Comparison of ENCODE assay signal across 14 mouse cellular contexts in the genomic region with DNA sequence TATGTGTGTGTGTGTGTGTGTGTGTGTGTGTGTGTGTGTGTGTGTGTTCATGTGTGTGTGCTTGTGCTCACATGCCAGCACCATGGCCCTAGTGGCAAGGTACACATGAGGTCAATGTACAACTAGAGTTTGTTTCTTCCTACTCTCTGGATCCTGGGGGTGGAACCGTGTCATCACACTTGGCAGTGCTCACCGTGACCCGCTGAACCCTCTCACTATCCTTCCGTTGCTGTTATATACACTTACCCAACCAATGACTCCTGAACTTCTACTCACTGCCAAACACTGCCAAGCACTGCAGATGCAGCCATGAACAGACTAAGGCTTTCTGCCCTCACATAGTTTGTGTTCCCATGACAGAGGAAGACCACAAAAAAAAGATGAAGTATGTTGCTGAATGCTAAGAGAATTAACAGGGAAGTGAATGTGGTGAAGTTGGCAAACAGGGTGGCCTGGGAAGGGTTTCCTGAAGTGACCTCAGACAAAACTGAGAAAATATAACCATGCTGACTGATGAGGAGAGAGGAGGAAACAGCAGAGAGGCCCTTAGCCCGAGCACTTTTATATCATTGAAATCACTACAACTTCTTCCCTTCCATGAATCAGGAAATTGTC. TPM values are rescaled to one million over a fixed set of nuclear protein-coding genes. Genes with fewer than 3 reads are reported as not detected.
DNase-seq lines count a peak whose midpoint lies in the region; ATAC-seq and TF ChIP-seq lines count a peak whose summit lies in the region.
"Had no signal": no experiment of that assay in that cellular context is flagged by ENCODE, and none has a peak within 500 bp of the region (broad histone marks: within the 10 kb centered on the region; RNA-seq: fewer than 3 reads in every experiment).

No protein-coding gene starts in this region.

- H3K9ac ChIP-seq in lung, embryonic 14.5 days = no peak overlapping the region
- H3K9ac ChIP-seq: midbrain, embryonic 12.5 days; neural tube, embryonic 13.5 days had no signal

- peak; percentile 24; the same call in 1 of the 2 replicates for ATAC-seq in lung, embryonic 14.5 days (ENCODE audit: insufficient read depth)
- no peak for ATAC-seq in activated CD4-positive, CD25-positive, alpha-beta regulatory T cell, adult 4 months
- ATAC-seq: hindbrain, embryonic 16.5 days had no signal

- H3K4me2 ChIP-seq in lung, embryonic 14.5 days = no peak overlapping the region
- H3K4me2 ChIP-seq: midbrain, embryonic 12.5 days; neural tube, embryonic 13.5 days had no signal

- whole genome bisulfite sequencing in lung, embryonic 14.5 days = 53% methylated on average over 5 of the region's 5 CpGs
- 30% methylated on average over 5 of the region's 5 CpGs for WGBS in lung, adult 2 months

- TF ChIP-seq POLR2A in lung, adult 2 months (IDR thresholded peaks at IDR 0.05; ENCODE audit: borderline replicate concordance, extremely low read depth, low read depth, low read length) = no peak

- H3K4me1 ChIP-seq in lung, embryonic 14.5 days (ENCODE audit: insufficient read depth) = no peaks in the 10 kb centered on the region
- H3K4me1 ChIP-seq in lung, adult 2 months (ENCODE audit: control insufficient read depth, insufficient read depth, low read length) = peaks cover 9% of the 10 kb centered on the region
- H3K4me1 ChIP-seq: limb, embryonic 10.5 days; midbrain, embryonic 12.5 days; neural tube, embryonic 13.5 days had no signal

- TF ChIP-seq CTCF in lung, embryonic 14.5 days (IDR thresholded peaks at IDR 0.05; ENCODE audit: low read depth) = no peak
- no peak for TF ChIP-seq CTCF in lung, adult 2 months (IDR thresholded peaks at IDR 0.05; ENCODE audit: insufficient read depth, low read length)

- H3K9me3 ChIP-seq in lung, embryonic 14.5 days (ENCODE audit: low read depth, low read length) = no peaks in the 10 kb centered on the region; the same call in 1 of the 2 replicates
- H3K9me3 ChIP-seq: limb, embryonic 10.5 days; neural tube, embryonic 13.5 days had no signal

- no peak overlapping the region for H3K4me3 ChIP-seq in lung, embryonic 14.5 days (ENCODE audit: low read depth, low read length)
- H3K4me3 ChIP-seq in lung, adult 2 months (replicated peaks; ENCODE audit: extremely low read depth, low read depth, low read length) = no peak overlapping the region
- H3K4me3 ChIP-seq: limb, embryonic 10.5 days; midbrain, embryonic 12.5 days; neural tube, embryonic 13.5 days had no signal

- DNase-seq in adrenal gland, postnatal 10 days = peak; percentile 39
- no peak for DNase-seq in adrenal gland, adult 8-10 months
- peak; percentile 23 for DNase-seq in lung, embryonic 14.5 days
- DNase-seq in lung, adult 2 months = no peak
- DNase-seq in lung, postnatal 25 days (ENCODE audit: low spot score) = peak; percentile 1
- no peak for DNase-seq in gastrocnemius, postnatal 10 days
- DNase-seq in right cerebral cortex, postnatal 36 days (ENCODE audit: low spot score in 2 of 2) = no peak
- DNase-seq: gastrocnemius, postnatal 36 days had no signal

- no peak overlapping the region for H3K27ac ChIP-seq in lung, embryonic 14.5 days (ENCODE audit: low read depth)
- H3K27ac ChIP-seq: limb, embryonic 10.5 days; midbrain, embryonic 12.5 days; neural tube, embryonic 13.5 days; stomach, postnatal 0 days had no signal

- H3K36me3 ChIP-seq in lung, embryonic 14.5 days (ENCODE audit: insufficient read depth) = 0 out of 2 replicates have a peak, but pooled peaks cover 4% of the 10 kb centered on the region
- H3K36me3 ChIP-seq: neural tube, embryonic 13.5 days had no signal

- H3K27me3 ChIP-seq in lung, embryonic 14.5 days (ENCODE audit: insufficient read depth, low read length) = no peaks in the 10 kb centered on the region
- H3K27me3 ChIP-seq: midbrain, embryonic 12.5 days; neural tube, embryonic 13.5 days had no signal

RNA-seq across cellular contexts. Expression of gene Slc25a31, which starts 3.7 kb away (rescaled TPM):
- under 1 TPM; 0.12 to 0.21 TPM for total RNA-seq in adrenal gland, postnatal 10 days (2021)
- under 1 TPM in 1 of 4 experiments, not detected in 3; 0.22 TPM for total RNA-seq in adrenal gland, adult 8-10 months (2022)
- 0.31 TPM in 1 of 2 replicates, not detected in the other for polyA plus RNA-seq in lung, embryonic 14.5 days (2014; fragmentation: Nextera tagmentation; extraction: Ambion mirVana)
- polyA plus RNA-seq in lung, adult 2 months (2012; rRNA removed) = 0.17 and 0.18 TPM in 2 replicates
- not detected for total RNA-seq in gastrocnemius, postnatal 10 days (2021)
- not detected for polyA plus RNA-seq in activated CD4-positive, CD25-positive, alpha-beta regulatory T cell, adult 4 months (2017; shearing (Covaris generic))
- total RNA-seq: gastrocnemius, postnatal 36 days had no signal
- polyA plus RNA-seq: stomach, postnatal 0 days had no signal

RNA-seq across cellular contexts. Expression of gene Hspa4l, which starts 39.4 kb away (rescaled TPM):
- total RNA-seq in adrenal gland, postnatal 10 days (2021) = 10 to 100 TPM; 19.6 to 27.2 TPM
- total RNA-seq in adrenal gland, adult 8-10 months (2022) = 100 to 1,000 TPM in 1 of 4 experiments, 10 to 100 TPM in 3; 68.7 to 102 (median 70.5) TPM
- 11.4 TPM in 2 replicates for polyA plus RNA-seq in lung, embryonic 14.5 days (2014; fragmentation: Nextera tagmentation; extraction: Ambion mirVana)
- polyA plus RNA-seq in lung, adult 2 months (2012; rRNA removed) = 14.5 and 24.6 TPM in 2 replicates
- total RNA-seq in gastrocnemius, postnatal 10 days (2021) = 1 to 10 TPM; 7.3 to 9.0 TPM
- polyA plus RNA-seq in activated CD4-positive, CD25-positive, alpha-beta regulatory T cell, adult 4 months (2017; shearing (Covaris generic)) = 10 to 100 TPM; 24.8 to 28.5 TPM

Comparison
In these comparisons a context has a peak if more than half of its experiments do, and no peak if none do; other contexts are left out.
1. DNase-seq: peak in adrenal gland, postnatal 10 days (single experiment), lung, embryonic 14.5 days (single experiment) and lung, postnatal 25 days (single experiment); none in adrenal gland, adult 8-10 months (single experiment), lung, adult 2 months (single experiment), gastrocnemius, postnatal 10 days (single experiment) and right cerebral cortex, postnatal 36 days (0 of 2).